Mouse (Mus musculus) kidney, adult 2 months (tissue): ENCODE data around the gene 4930467E23Rik.
"Not testable (repeated sequence)": the region's sequence is repeated elsewhere in the genome, so short reads cannot be mapped to it uniquely, and the experiment has no call there.

Experiments
- CTCF ChIP-seq: fragments of 200-500 bp; conservative IDR thresholded peaks from 2 replicates; pipeline ENCODE4 v1.5.1; 2011; ENCODE audit warnings: low read depth, mild to moderate bottlenecking, control low read depth, low read length, moderate library complexity, mixed read lengths; ENCODE audit not compliant: insufficient read depth, insufficient read length
- POLR2A ChIP-seq: fragments of 200-500 bp; IDR thresholded peaks from one replicate; pipeline ENCODE4 v1.6.1; 2011; ENCODE audit warnings: low read depth, low read length, control low read depth

- TF ChIP-seq CTCF, POLR2A: not testable (repeated sequence)
Measured at GRCm38 (mm10) chr8:19706101-19706725, 23.2 kb upstream of the 4930467E23Rik start.
